Mouse (Mus musculus) C2C12 (cell line): Measurements from ENCODE around the gene Rec114.

ENCODE experiments used
- CTCF ChIP-seq: IDR thresholded peaks from one replicate; pipeline ENCODE4 v1.5.1; 2011; ENCODE audit not compliant: control insufficient read depth, insufficient read depth, insufficient read length
- MAX ChIP-seq: IDR thresholded peaks from one replicate; pipeline ENCODE4 v1.6.1; 2011; ENCODE audit warnings: mild to moderate bottlenecking, control low read depth
- MYOG ChIP-seq: IDR thresholded peaks from one replicate; pipeline ENCODE4 v1.6.1; 2011; ENCODE audit not compliant: control insufficient read depth, insufficient read length; ENCODE audit errors: extremely low read depth
- USF1 ChIP-seq: IDR thresholded peaks from one replicate; pipeline ENCODE4 v1.6.1; 2011; ENCODE audit warnings: low read depth, mild to moderate bottlenecking, control low read depth, moderate library complexity

GRCm38 (mm10) chr9:58742692-58743091 lies 1.1 kb downstream of the Rec114 start:
- TF ChIP-seq CTCF (no peak), MAX (no peak), MYOG (no peak), USF1 (no peak)
